In genomic region chr13:74061613-74062377, GRCm38 (mm10) we compare ENCODE assay signal across 8 mouse cellular contexts. TPM values are rescaled to one million over a fixed set of nuclear protein-coding genes. Genes with fewer than 3 reads are reported as not detected.
DNase-seq lines count a peak whose midpoint lies in the region; ATAC-seq and TF ChIP-seq lines count a peak whose summit lies in the region.

Gene Cep72, minus strand, starts transcription at chr13:74062299.

- 3% methylated on average over 48 of the region's 48 CpGs for WGBS in hindbrain, embryonic 16.5 days

- no peaks in the 10 kb centered on the region for H3K9me3 ChIP-seq in hindbrain, embryonic 16.5 days (ENCODE audit: control insufficient read depth, low read length)

- H3K27me3 ChIP-seq in hindbrain, embryonic 16.5 days (replicated peaks; ENCODE audit: control insufficient read depth, insufficient read depth, low read length), result no peaks in the 10 kb centered on the region

- intact Hi-C loops in gastrocnemius, adult 2 months (cut with DNase I), result no loop called here

- H3K4me1 ChIP-seq in hindbrain, embryonic 16.5 days (ENCODE audit: control insufficient read depth, insufficient read depth, low read depth, low read length), result no peaks in the 10 kb centered on the region; the same call in 1 of the 2 replicates

- DNase-seq in gastrocnemius, adult 2 months, result peak; percentile 93
- DNase-seq in left cerebral cortex, adult 11 months (ENCODE audit: low spot score), result peak; percentile 66
- DNase-seq in lung, postnatal 4 days, result peak; percentile 91 to 94
- peak; percentile 93 for DNase-seq in retina, postnatal 1 day
- DNase-seq in thymus, postnatal 4 days, result peak; percentile 98

- H3K4me3 ChIP-seq in gastrocnemius, adult 2 months, result peak within 1 kb of the TSS; percentile 97
- H3K4me3 ChIP-seq in hindbrain, embryonic 16.5 days (ENCODE audit: low read length), result peak within 1 kb of the TSS; percentile 99

- H3K9ac ChIP-seq in hindbrain, embryonic 16.5 days (ENCODE audit: low read depth, low read length), result peak within 1 kb of the TSS; percentile 88

- TF ChIP-seq CTCF in gastrocnemius, adult 2 months (IDR thresholded peaks at IDR 0.05), result no peak

- ATAC-seq in activated CD4-positive, CD25-positive, alpha-beta regulatory T cell, adult 4 months, result peak; percentile 96
- peak; percentile 97 for ATAC-seq in common myeloid progenitor, adult 5-6 weeks (replicated peaks; ENCODE audit: low read depth, poor library complexity, severe bottlenecking)
- peak; percentile 98 for ATAC-seq in hindbrain, embryonic 16.5 days

- peak within 1 kb of the TSS; percentile 92 for H3K27ac ChIP-seq in gastrocnemius, adult 2 months
- peak within 1 kb of the TSS; percentile 60 for H3K27ac ChIP-seq in hindbrain, embryonic 16.5 days (ENCODE audit: low read depth, low read length)

- H3K36me3 ChIP-seq in hindbrain, embryonic 16.5 days (ENCODE audit: control insufficient read depth, insufficient read depth, low read length), result no peaks in the 10 kb centered on the region

- H3K4me2 ChIP-seq in hindbrain, embryonic 16.5 days (ENCODE audit: low read length), result peak within 1 kb of the TSS; percentile 79

RNA-seq across cellular contexts. Expression of gene Cep72, which starts in this region (rescaled TPM):
- polyA plus RNA-seq in activated CD4-positive, CD25-positive, alpha-beta regulatory T cell, adult 4 months (2017; shearing (Covaris generic)), result 1 to 10 TPM; 5.0 to 9.5 TPM
- 11.8 and 14.5 TPM in 2 replicates for total RNA-seq in common myeloid progenitor, adult 5-6 weeks (2017)
- under 1 TPM in 1 of 2 experiments, not detected in 1; 0.08 TPM for total RNA-seq in gastrocnemius, adult 2 months (2021)
- polyA plus RNA-seq in hindbrain, embryonic 16.5 days (2015; fragmentation: Nextera tagmentation; extraction: Ambion mirVana), result 6.8 and 7.2 TPM in 2 replicates

Comparison
In these comparisons a context has a peak if more than half of its experiments do, and no peak if none do; other contexts are left out.
1. Peak in every context shown above with its lines: DNase-seq, ATAC-seq, H3K4me3 ChIP-seq and H3K27ac ChIP-seq.
2. RNA of gene Cep72 (total RNA-seq): 11.8 to 14.5 TPM in common myeloid progenitor, adult 5-6 weeks; 0.08 TPM in gastrocnemius, adult 2 months; every median in the first group is over 10 times any median in the second.
3. Peak in DNase-seq, H3K4me3 ChIP-seq and H3K27ac ChIP-seq in gastrocnemius, adult 2 months; RNA of the gene not detected or under 1 TPM.